Mouse (Mus musculus) heart, adult 18-20 months (tissue): ENCODE results near the gene Tmprss7. TPM values are rescaled to one million over a fixed set of nuclear protein-coding genes. Genes with fewer than 3 reads are reported as not detected.

Source experiments
- DNase-seq, 2 experiments: peaks; one replicate each; pipeline ENCODE4 v3.0.0; 2021 to 2022; ENCODE audit warnings: mixed read lengths in 1 of 2
- total RNA-seq, 2 experiments: library from RNA; stranded (reverse); gene quantifications; 2 replicates each; pipeline ENCODE4 v1.2.3; 2021

Tmprss7 gene
- total RNA-seq, 2 experiments from 2014 or later: not detected

DNA sequence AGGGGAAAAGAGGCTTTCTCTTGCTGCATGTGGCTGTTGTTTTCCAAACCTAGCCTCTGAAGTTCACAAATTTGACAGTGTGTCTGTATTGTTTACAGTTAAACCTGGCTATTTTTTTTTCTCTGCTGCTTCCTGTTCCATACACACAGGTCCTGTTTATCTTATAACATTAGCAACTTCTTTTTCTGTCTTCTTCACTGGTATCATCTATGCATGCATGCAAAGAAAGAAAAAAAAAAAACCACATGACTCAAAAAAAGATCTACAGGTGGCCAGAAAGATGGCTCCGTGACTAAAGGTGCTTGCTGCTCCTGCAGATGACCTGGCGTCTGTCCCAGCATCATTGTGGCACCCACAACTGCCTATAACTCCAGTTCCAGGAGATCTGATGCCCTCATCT is 68.1 kb downstream of the Tmprss7 start:
- no peak for DNase-seq

GRCm38 (mm10) chr16:45624791-45625190 is 68.7 kb downstream of the Tmprss7 start:
- no peak for DNase-seq

DNA sequence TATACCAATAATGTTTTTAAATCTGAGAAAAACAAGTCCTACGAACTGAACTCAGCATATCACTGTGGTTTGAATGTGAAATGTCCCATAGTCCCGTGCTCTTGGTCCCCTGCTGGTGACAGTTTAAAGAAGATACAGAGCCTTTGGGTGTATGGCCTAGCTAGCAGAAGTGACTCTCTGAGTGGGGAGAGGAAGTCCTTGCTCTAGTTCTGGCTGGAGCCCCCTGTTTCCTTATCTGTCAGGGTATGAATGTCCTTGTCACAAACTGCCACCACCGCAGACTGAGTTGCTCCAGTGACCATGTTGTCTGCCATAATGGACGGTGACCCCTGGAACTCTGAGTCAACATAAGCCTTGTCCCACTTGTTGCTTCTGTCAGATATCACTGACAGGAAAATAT is 70.2 kb downstream of the Tmprss7 start:
- no peak for DNase-seq

DNA sequence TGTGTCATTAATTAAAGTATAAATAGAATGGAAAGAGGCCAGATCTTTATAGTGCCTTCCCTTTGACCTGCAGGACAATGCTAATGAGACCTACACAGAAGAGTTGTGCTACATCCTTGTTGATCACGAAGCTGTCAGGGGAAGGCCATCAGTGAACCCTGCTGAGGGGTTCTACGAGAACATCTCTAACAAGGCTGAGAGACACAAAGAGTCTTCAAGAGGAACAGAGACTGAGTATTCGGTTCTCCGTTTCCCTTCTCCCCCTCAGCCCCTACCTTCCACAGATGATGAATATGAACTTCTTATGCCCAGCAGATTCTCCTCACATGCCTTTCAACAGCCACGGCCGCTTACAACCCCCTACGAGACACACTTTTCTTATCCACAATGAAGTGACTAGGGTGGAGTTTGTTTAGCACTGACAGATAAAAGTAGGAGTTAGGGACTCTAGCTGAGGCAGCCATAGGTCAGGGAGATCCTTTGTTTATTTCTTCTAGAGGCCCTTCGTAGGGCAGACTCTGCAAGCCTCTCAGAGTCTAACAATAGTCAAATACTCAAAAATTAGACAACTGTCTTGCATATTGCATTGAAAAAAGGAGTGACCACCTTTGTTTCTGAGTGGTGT is 73.6 kb downstream of the Tmprss7 start:
- DNase-seq: no peak

GRCm38 (mm10) chr16:45615944-45616343 is 77.5 kb downstream of the Tmprss7 start:
- DNase-seq: no peak

DNA sequence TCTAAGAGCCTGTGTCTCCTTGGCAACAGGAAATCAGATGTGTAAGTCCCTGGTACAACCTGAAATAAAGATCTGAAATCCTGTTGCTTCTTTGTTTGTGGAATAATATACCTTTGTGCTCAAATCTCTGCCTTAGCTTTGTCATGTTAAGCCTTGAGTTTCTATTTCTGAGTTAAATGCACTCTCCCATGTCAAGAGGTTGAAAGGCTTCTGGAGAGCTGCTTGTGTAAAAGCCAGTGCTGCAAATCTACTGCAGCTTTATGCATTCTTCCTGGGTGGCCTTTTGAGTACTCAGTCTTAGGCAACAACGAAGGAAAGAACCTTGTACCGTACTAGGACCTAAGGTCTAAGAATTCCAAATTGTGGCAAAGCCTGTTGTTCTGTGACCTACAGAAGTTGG is 80.2 kb downstream of the Tmprss7 start:
- DNase-seq: no peak

DNA sequence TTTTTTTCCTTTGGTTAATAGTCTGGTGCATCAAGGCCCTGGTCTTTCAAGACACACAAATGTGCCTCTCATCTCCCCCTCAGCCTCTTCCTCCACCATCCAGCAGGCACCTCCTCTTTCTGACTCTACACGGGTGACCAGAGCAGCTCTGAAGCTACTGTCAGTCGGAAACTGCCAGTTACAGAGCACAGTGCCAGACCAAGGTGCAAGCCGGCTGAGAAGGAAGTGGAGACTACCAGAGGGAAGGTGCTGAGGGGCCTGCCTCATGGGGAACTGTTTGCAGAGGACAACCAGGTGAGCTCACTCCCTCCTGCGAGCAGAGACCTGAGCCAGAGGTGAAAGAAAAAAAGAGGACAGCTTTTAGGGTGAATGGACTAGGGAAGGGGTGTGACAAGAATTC is 83.2 kb downstream of the Tmprss7 start, which contains the start of gene Gcsam:
Gcsam (plus strand) TSS at position 114 of the 400 bp plus-strand sequence.
- DNase-seq: no peak

GRCm38 (mm10) chr16:45609300-45609699 is 84.2 kb downstream of the Tmprss7 start:
- peak; percentile 13 to 49 for DNase-seq

DNA sequence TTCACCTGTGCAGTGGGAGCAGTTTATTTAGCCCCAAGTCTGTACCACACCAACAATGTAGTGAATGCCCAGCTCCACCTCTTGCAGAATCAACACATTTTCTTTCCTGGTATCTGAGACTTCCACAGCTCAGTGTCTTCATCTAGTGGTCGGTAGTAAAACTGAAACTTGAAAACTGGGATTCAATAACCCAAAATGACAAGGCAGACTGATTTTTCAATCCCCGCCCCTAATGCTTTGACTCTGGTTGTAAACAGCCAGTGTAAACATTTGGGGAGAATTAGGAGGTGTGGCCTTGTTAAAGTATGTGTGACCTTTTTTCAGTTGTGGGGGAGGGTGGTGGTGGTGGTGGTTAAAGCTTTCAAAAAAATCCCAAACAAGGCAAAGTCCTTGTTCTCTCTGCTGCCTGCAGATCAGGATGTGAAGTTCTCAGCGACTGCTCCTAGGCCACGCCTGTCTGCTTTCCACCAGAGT is 84.9 kb downstream of the Tmprss7 start:
- DNase-seq: peak; percentile 6 to 15

Other genes with a start within 250 kb of the Tmprss7 start
- not detected for gene Gm609, start 200.7 kb downstream of the Tmprss7 start, total RNA-seq
- not detected for gene Gm17783, start 161.6 kb downstream of the Tmprss7 start, total RNA-seq
- gene Slc9c1, start 158.3 kb downstream of the Tmprss7 start, total RNA-seq: not detected
- under 1 TPM; 0.10 to 0.18 TPM for gene Gcsam, start 83.3 kb downstream of the Tmprss7 start, total RNA-seq
- gene BC016579, start 39.6 kb downstream of the Tmprss7 start, total RNA-seq: not detected
- gene Tagln3, start 30.9 kb upstream of the Tmprss7 start, total RNA-seq: under 1 TPM; 0.39 to 0.57 TPM
- gene Abhd10, start 49.3 kb upstream of the Tmprss7 start, total RNA-seq: 10 to 100 TPM; 17.9 to 18.8 TPM